Mouse (Mus musculus) ES-E14 (cell line): ENCODE measurements around the gene Evi2b.

ENCODE experiments used
- CHD2 ChIP-seq: IDR thresholded peaks from 2 replicates; pipeline ENCODE4 v1.6.1; 2014; ENCODE audit warnings: mild to moderate bottlenecking, low read depth, low read length, inconsistent platforms
- HCFC1 ChIP-seq: IDR thresholded peaks from 2 replicates; pipeline ENCODE4 v1.6.1; 2012; ENCODE audit warnings: low read length, inconsistent platforms, borderline replicate concordance; ENCODE audit not compliant: insufficient read depth
- ZNF384 ChIP-seq: IDR thresholded peaks from 2 replicates; pipeline ENCODE4 v1.6.1; 2012; ENCODE audit warnings: low read depth, low read length, inconsistent platforms

DNA sequence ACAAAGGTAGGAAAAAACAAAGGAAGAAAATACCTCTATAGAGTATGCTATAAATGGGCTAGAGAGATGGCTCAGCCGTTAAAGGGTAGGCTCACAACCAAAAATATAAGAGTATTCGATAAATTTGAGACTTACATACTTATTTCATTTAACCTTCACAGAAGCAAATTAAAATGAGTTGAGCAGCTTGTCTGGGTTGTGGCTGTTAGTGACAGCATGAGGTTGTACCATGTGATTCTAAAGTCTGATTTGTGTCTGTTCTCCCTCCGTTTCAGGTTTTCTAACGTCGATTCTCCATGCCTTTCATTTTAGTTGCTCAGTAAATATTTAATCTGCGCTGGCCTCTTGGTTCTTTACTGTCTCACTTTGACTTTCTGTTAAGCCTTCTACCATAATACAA lies 4.3 kb downstream of the Evi2b start:
- TF ChIP-seq HCFC1 = no peak
- TF ChIP-seq CHD2 = no peak
- no peak for TF ChIP-seq ZNF384
